ENCODE assay signal across 20 mouse cellular contexts in genomic region chr2:181781421-181781820, GRCm38 (mm10). TPM values are rescaled to one million over a fixed set of nuclear protein-coding genes. Genes with fewer than 3 reads are reported as not detected.
A peak's percentile ranks its signal among the peaks of the same experiment; 100 is the strongest.
DNase-seq lines count a peak whose midpoint lies in the region; ATAC-seq and TF ChIP-seq lines count a peak whose summit lies in the region.
"Had no signal": no experiment of that assay in that cellular context is flagged by ENCODE, and none has a peak within 500 bp of the region (broad histone marks: within the 10 kb centered on the region; RNA-seq: fewer than 3 reads in every experiment).

No protein-coding gene starts in this region.

- no peak overlapping the region for H3K4me2 ChIP-seq in forebrain, embryonic 14.5 days (ENCODE audit: low read length)
- H3K4me2 ChIP-seq: stomach, embryonic 15.5 days had no signal

- ATAC-seq in forebrain, embryonic 14.5 days, result no peak
- ATAC-seq in erythroid progenitor cell, adult 5-6 weeks (replicated peaks; ENCODE audit: low FRiP score, poor library complexity, severe bottlenecking), result no peak

- no peaks in the 10 kb centered on the region for H3K36me3 ChIP-seq in heart, embryonic 10.5 days
- H3K36me3 ChIP-seq in forebrain, embryonic 14.5 days (ENCODE audit: control insufficient read depth, insufficient read depth, low read length), result peaks cover 25% of the 10 kb centered on the region
- no peaks in the 10 kb centered on the region for H3K36me3 ChIP-seq in thymus, adult 2 months (ENCODE audit: control insufficient read depth, insufficient read depth, low read length)
- H3K36me3 ChIP-seq: stomach, embryonic 15.5 days had no signal

- DNase-seq in heart, adult 11 months, result peak; percentile 1
- no peak for DNase-seq in heart, embryonic 10.5 days (ENCODE audit: low spot score)
- DNase-seq in brain, adult 2 months (ENCODE audit: low read depth, low spot score), result peak; percentile 36
- peak; percentile 59 for DNase-seq in forebrain, embryonic 14.5 days (ENCODE audit: low spot score)
- peak; percentile 29 for DNase-seq in mesoderm, embryonic 11.5 days (ENCODE audit: low read depth, low spot score)
- no peak for DNase-seq in thymus, adult 2 months
- no peak for DNase-seq in left cerebral cortex, postnatal 25 days (ENCODE audit: low spot score in 2 of 2)
- DNase-seq: adrenal gland, adult 2 months; cerebellum, adult 11-12 months; gastrocnemius, postnatal 10 days; heart, adult 2 months; kidney, adult 18-20 months; kidney, postnatal 14 days; layer of hippocampus, adult 9-11 months; liver; lung, adult 2 months; lung, postnatal 4 days had no signal

- intact Hi-C loops in left cerebral cortex, postnatal 25 days (cut with DNase I), result no loop called here

- WGBS in heart, embryonic 10.5 days, result 39% methylated on average over 1 of the region's 1 CpGs
- 0% methylated on average over 1 of the region's 1 CpGs for WGBS in forebrain, embryonic 14.5 days
- WGBS in thymus, adult 2 months, result 54% methylated on average over 1 of the region's 1 CpGs

- no peaks in the 10 kb centered on the region for H3K4me1 ChIP-seq in heart, embryonic 10.5 days
- H3K4me1 ChIP-seq in forebrain, embryonic 14.5 days (ENCODE audit: control insufficient read depth, insufficient read depth, low read length), result peaks cover 7% of the 10 kb centered on the region; the same call in 1 of the 2 replicates
- no peaks in the 10 kb centered on the region for H3K4me1 ChIP-seq in thymus, adult 2 months (replicated peaks; ENCODE audit: control insufficient read depth, insufficient read depth, low read length)
- H3K4me1 ChIP-seq: stomach, embryonic 15.5 days had no signal

- no peak overlapping the region for H3K27ac ChIP-seq in heart, embryonic 10.5 days
- H3K27ac ChIP-seq in forebrain, embryonic 14.5 days (ENCODE audit: low read depth, low read length), result peak overlapping the region; percentile 44; the same call in 1 of the 2 replicates
- H3K27ac ChIP-seq in thymus, adult 2 months (ENCODE audit: control insufficient read depth, insufficient read depth, low read length), result no peak overlapping the region
- H3K27ac ChIP-seq: heart, adult 2 months; stomach, embryonic 15.5 days had no signal

- no peak overlapping the region for H3K4me3 ChIP-seq in heart, embryonic 10.5 days
- no peak overlapping the region for H3K4me3 ChIP-seq in forebrain, embryonic 14.5 days (ENCODE audit: low read depth, low read length)
- H3K4me3 ChIP-seq in thymus, adult 2 months (ENCODE audit: control insufficient read depth, insufficient read depth, low read length), result no peak overlapping the region
- H3K4me3 ChIP-seq: heart, adult 2 months; stomach, embryonic 15.5 days had no signal

- H3K9me3 ChIP-seq in heart, embryonic 10.5 days, result no peaks in the 10 kb centered on the region
- no peaks in the 10 kb centered on the region for H3K9me3 ChIP-seq in forebrain, embryonic 14.5 days (replicated peaks; ENCODE audit: control insufficient read depth, low read length)
- H3K9me3 ChIP-seq: stomach, embryonic 15.5 days had no signal

- no peak for TF ChIP-seq POLR2A in thymus, adult 2 months (IDR thresholded peaks at IDR 0.05; ENCODE audit: control insufficient read depth, extremely low read depth, insufficient read depth, low read length, poor library complexity)

- no peaks in the 10 kb centered on the region for H3K27me3 ChIP-seq in heart, embryonic 10.5 days (ENCODE audit: insufficient read depth, poor library complexity, severe bottlenecking)
- H3K27me3 ChIP-seq in forebrain, embryonic 14.5 days (replicated peaks; ENCODE audit: control insufficient read depth, insufficient read depth, low read length), result no peaks in the 10 kb centered on the region
- no peaks in the 10 kb centered on the region for H3K27me3 ChIP-seq in thymus, adult 2 months (ENCODE audit: control insufficient read depth, insufficient read depth, low read length)
- H3K27me3 ChIP-seq: stomach, embryonic 15.5 days had no signal

- no peak for TF ChIP-seq CTCF in thymus, adult 2 months (IDR thresholded peaks at IDR 0.05; ENCODE audit: borderline replicate concordance, control insufficient read depth, extremely low read depth, insufficient read depth, low read length, poor library complexity)

- H3K9ac ChIP-seq in forebrain, embryonic 14.5 days (ENCODE audit: low read length), result no peak overlapping the region
- H3K9ac ChIP-seq: stomach, embryonic 15.5 days had no signal

RNA-seq across cellular contexts. Expression of gene Myt1, which starts 18.3 kb away (rescaled TPM):
- 0.05 and 0.14 TPM in 2 replicates for polyA plus RNA-seq in heart, embryonic 10.5 days (2016; fragmentation: Nextera tagmentation; extraction: Ambion mirVana)
- 22.3 and 23.5 TPM in 2 replicates for polyA plus RNA-seq in forebrain, embryonic 14.5 days (2014; fragmentation: Nextera tagmentation; extraction: Ambion mirVana)
- polyA plus RNA-seq in thymus, adult 2 months (2012; rRNA removed), result 0.03 and 0.04 TPM in 2 replicates
- not detected in 2 replicates for total RNA-seq in erythroid progenitor cell, adult 5-6 weeks (2015; ENCODE audit: low replicate concordance)
- total RNA-seq in erythroid progenitor cell, adult 5-6 weeks (2017; ENCODE audit: low replicate concordance), result not detected in 2 replicates
- 10 to 100 TPM; 17.4 to 18.1 TPM for total RNA-seq in left cerebral cortex, postnatal 25 days (2021)
- total RNA-seq: heart, adult 2 months had no signal
- polyA plus RNA-seq: lung, adult 2 months; spleen, adult 2 months had no signal

RNA-seq across cellular contexts. Expression of gene Pcmtd2, which starts 56.2 kb away (rescaled TPM):
- polyA plus RNA-seq in heart, embryonic 10.5 days (2016; fragmentation: Nextera tagmentation; extraction: Ambion mirVana), result 22.7 and 22.9 TPM in 2 replicates
- polyA plus RNA-seq in forebrain, embryonic 14.5 days (2014; fragmentation: Nextera tagmentation; extraction: Ambion mirVana), result 30.0 and 36.6 TPM in 2 replicates
- 51.5 and 60.0 TPM in 2 replicates for polyA plus RNA-seq in thymus, adult 2 months (2012; rRNA removed)
- total RNA-seq in erythroid progenitor cell, adult 5-6 weeks (2015; ENCODE audit: low replicate concordance), result 38.6 and 54.1 TPM in 2 replicates
- total RNA-seq in erythroid progenitor cell, adult 5-6 weeks (2017; ENCODE audit: low replicate concordance), result 39.4 and 44.5 TPM in 2 replicates
- 10 to 100 TPM; 78.2 to 95.2 TPM for total RNA-seq in left cerebral cortex, postnatal 25 days (2021)

Comparison
In these comparisons a context has a peak if more than half of its experiments do, and no peak if none do; other contexts are left out.
1. DNase-seq: peak in heart, adult 11 months (single experiment), brain, adult 2 months (single experiment), forebrain, embryonic 14.5 days (single experiment) and mesoderm, embryonic 11.5 days (single experiment); none in heart, embryonic 10.5 days (single experiment), thymus, adult 2 months (single experiment) and left cerebral cortex, postnatal 25 days (0 of 2).
2. RNA of gene Myt1, which starts 18.3 kb away (polyA plus RNA-seq): 22.3 to 23.5 TPM in forebrain, embryonic 14.5 days; 0.05 to 0.14 TPM in heart, embryonic 10.5 days and 0.03 to 0.04 TPM in thymus, adult 2 months; every median in the first group is over 10 times any median in the second.